Mouse (Mus musculus) layer of hippocampus, postnatal 14 days (tissue): ENCODE results near the gene Manbal. TPM values are rescaled to one million over a fixed set of nuclear protein-coding genes. Genes with fewer than 3 reads are reported as not detected.

Experiments
- DNase-seq, 2 experiments: peaks; one replicate each; pipeline ENCODE4 v3.0.0; 2021 to 2022; ENCODE audit warnings: low spot score in 2 of 2, mixed read lengths in 1 of 2
- total RNA-seq, 2 experiments: library from RNA; stranded (reverse); gene quantifications; 2 replicates each; pipeline ENCODE4 v1.2.3; 2021

Manbal gene
- total RNA-seq, 2 experiments from 2014 or later = 69.7 to 72.9 TPM

DNA sequence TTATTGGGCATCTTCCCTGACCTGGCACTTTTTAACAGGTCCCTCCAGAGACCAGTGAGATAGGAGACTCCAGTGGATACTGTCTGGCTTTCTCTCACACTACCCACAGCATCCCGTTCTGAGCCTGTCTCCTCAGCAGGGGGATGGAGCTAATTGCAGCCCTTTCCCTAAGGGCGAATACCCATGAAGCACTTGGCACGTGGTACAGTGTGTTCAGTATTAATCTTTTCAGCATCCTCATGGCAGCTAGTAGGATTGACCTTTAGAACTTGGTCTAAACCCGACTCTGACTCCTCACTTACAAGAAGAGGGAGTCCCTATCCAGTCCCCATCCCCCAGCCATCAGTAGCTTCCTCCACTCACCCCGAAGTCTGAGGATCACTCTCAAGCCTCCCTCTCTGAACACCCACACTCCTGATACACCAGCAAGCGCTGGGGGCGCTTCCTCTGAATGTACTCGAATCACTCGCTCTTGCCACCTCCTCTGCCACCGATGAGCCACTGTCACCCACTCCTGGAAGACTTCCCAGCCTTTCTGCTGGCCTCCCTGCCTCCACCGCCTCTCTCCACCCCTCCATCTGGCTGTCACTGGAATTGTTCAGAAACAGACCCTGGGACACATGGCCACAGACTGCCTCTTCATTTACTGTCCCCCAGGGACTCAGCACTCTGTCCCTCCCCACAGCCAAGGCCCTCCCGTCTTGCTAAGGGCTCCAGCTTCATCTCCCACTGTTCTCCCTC lies 42.6 kb downstream of the Manbal start:
- DNase-seq = peak in 1 of 2 experiments; percentile 68

GRCm38 (mm10) chr2:157411151-157411693 lies 43.8 kb downstream of the Manbal start:
- DNase-seq = no peak

- no peak for DNase-seq
Measured at GRCm38 (mm10) chr2:157412497-157412896, 45.1 kb downstream of the Manbal start.

- no peak for DNase-seq
Measured at GRCm38 (mm10) chr2:157417229-157417628, 49.8 kb downstream of the Manbal start.

DNA sequence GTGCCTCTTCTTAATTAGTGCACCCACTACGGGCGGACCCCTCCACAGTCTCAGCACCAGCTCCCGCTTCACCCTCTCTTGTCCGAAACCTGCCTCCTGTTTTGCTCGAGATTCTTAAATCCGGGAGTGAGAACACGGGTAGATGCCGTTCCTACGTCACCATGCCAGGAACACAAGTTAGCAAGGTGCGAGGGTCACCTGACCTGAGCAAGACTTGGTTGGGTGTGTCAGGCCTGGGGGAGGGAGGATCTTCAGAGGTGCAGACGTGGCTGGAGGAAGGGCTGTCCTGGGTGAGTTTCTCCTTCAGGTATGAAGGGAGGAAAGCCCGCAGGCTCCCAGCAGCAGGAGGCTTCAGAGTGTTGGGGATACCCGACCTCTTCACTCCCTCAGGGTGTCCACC lies 50.8 kb downstream of the Manbal start, which contains the start of gene Src:
Gene Src (plus strand): TSS at position 239 of the 400 bp plus-strand sequence.
- DNase-seq = no peak

DNA sequence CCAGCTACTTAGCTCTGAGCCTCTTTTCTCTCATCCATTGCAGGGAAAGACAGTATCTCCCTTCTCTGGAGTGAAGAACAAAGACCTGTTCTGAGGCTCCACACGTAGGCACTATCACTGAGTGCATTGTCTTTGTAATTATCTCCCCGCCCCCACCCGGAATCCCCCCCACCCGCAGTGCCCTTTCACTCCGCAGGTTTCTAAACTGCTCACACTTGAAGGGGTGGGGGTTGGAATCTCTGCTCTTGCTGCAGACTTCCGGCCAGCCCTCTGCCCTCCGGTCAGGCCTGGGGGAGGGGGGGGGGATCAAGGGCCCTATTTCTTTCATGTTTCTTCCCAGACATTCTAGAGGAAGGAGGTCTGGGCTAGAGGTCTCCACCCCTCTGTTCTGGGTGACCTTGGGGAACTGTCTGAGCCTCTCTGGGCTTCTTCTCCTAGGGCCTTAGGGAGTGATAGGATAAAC lies 51.2 kb downstream of the Manbal start:
- DNase-seq = no peak

- DNase-seq = no peak
Measured at GRCm38 (mm10) chr2:157419506-157419905, 52.1 kb downstream of the Manbal start.

GRCm38 (mm10) chr2:157420404-157420803 lies 53.0 kb downstream of the Manbal start:
- DNase-seq = no peak

- no peak for DNase-seq
Measured at GRCm38 (mm10) chr2:157422062-157422655, 54.8 kb downstream of the Manbal start.

GRCm38 (mm10) chr2:157422854-157423705 lies 55.7 kb downstream of the Manbal start:
- no peak for DNase-seq

DNA sequence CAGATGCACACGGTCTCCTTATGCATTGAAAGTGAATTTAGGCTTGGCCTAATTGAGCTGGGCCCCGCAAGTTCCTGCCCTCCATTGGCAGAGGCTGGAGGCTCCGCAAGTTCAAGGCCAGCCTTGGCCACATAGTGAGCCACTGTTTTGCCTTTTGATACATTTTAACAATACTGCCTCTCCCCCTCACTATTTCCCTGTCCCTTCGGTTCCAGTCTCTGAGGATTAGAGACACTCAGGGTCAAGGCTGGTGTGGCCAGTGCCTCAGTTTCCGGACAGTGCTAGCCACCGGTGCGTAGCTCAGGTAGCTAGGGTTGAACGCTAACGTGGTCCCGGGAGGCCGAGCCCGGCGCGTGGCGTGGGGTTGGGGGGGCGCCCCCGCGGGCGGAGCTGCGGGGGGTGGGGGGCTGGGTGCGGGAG lies 56.3 kb downstream of the Manbal start:
- DNase-seq = no peak

GRCm38 (mm10) chr2:157424126-157424903 lies 56.9 kb downstream of the Manbal start:
- DNase-seq = no peak

- no peak for DNase-seq
Measured at GRCm38 (mm10) chr2:157424904-157425642, 57.7 kb downstream of the Manbal start.

GRCm38 (mm10) chr2:157425643-157425988 lies 58.2 kb downstream of the Manbal start:
- DNase-seq = no peak

- no peak for DNase-seq
Measured at GRCm38 (mm10) chr2:157426171-157426570, 58.8 kb downstream of the Manbal start.

GRCm38 (mm10) chr2:157427164-157427563 lies 59.8 kb downstream of the Manbal start:
- DNase-seq = no peak

DNA sequence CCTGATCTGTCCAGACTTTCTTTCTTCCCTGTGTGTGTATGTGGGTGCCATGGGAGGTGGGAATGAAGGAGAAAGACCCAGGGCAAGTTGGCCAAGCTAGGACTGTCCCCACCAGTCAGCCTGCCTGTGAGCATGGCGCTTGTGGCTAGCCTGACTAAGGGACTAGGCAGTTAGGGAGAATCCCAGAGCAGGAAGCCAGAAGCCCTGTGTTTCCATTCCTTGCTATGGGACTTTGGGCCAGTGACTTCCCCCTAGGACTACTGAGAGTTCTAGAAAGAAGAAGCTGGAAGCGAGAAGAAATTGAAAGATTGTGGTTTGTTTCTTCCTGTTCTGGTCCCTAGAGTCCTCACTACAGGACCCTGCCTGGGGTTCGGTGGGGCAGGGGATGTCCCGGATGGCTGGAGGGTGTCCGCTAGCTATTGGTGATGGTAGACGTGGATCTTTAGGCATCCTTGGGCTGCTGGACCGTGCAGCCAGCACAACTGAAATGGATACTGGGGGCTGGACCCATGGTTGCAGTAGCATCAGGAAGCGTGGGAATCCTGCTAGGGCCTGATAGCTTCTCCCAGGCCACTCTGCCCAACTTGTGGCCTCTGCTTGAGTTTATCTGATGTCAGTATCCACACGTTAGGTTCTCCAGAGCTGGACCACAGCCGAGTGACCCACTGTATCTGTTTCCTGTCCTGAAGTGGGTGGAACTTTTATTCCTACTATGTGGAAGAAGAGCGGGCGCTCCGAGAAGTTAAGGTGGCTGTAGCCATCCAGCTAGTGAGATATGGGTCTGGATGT lies 61.2 kb downstream of the Manbal start:
- DNase-seq = no peak

DNA sequence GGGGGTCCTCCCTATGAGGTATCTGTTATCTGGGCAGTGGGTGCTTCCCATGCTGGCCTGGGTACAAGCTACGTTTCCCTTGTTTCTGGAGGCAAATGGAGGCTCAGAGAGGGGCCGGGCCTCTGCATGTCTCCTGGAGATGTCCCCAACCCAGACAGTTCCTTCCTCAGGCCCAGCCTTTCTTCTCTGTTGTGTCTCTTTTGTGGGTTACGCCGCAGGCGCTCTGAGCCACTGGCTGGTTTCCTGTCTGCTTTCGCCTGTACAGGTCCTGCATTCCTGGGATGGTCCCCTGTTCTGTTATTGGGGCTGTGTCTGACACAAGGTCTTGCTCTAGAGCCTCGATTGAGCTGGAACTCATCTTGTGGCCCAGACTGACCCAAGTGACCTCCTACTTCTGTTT lies 62.3 kb downstream of the Manbal start:
- DNase-seq = no peak
